Mouse (Mus musculus): ENCODE results near the gene Ccdc92. TPM values are rescaled to one million over a fixed set of nuclear protein-coding genes. Genes with fewer than 3 reads are reported as not detected.

The Ccdc92 gene
- polyA plus RNA-seq, 1 experiment = 3.9 TPM

- no peak for TF ChIP-seq GATA1 (IDR thresholded peaks at IDR 0.05; ENCODE audit: low read length)
Observed at GRCm38 (mm10) chr5:124873096-124873495, 10.9 kb upstream of the Ccdc92 start.

GRCm38 (mm10) chr5:124872033-124872432, 9.8 kb upstream of the Ccdc92 start:
- TF ChIP-seq GATA1 (IDR thresholded peaks at IDR 0.05; ENCODE audit: low read length) = no peak

- no peak for TF ChIP-seq GATA1 (IDR thresholded peaks at IDR 0.05; ENCODE audit: low read length)
Observed at GRCm38 (mm10) chr5:124868981-124869380, 6.8 kb upstream of the Ccdc92 start.

GRCm38 (mm10) chr5:124862871-124863741, 882 bp upstream of the Ccdc92 start:
- no peak for TF ChIP-seq GATA1 (IDR thresholded peaks at IDR 0.05; ENCODE audit: low read length)

- no peak for TF ChIP-seq GATA1 (IDR thresholded peaks at IDR 0.05; ENCODE audit: low read length)
Observed at GRCm38 (mm10) chr5:124861463-124861862, 761 bp downstream of the Ccdc92 start.

- TF ChIP-seq GATA1 (IDR thresholded peaks at IDR 0.05; ENCODE audit: low read length) = no peak
Observed at GRCm38 (mm10) chr5:124860013-124860412, 2.2 kb downstream of the Ccdc92 start.

GRCm38 (mm10) chr5:124854202-124854601, 8.0 kb downstream of the Ccdc92 start:
- no peak for TF ChIP-seq GATA1 (IDR thresholded peaks at IDR 0.05; ENCODE audit: low read length)

GRCm38 (mm10) chr5:124853079-124853478, 9.1 kb downstream of the Ccdc92 start:
- TF ChIP-seq GATA1 (IDR thresholded peaks at IDR 0.05; ENCODE audit: low read length) = no peak

- no peak for TF ChIP-seq GATA1 (IDR thresholded peaks at IDR 0.05; ENCODE audit: low read length)
Observed at GRCm38 (mm10) chr5:124852294-124852693, 9.9 kb downstream of the Ccdc92 start.

- TF ChIP-seq GATA1 (IDR thresholded peaks at IDR 0.05; ENCODE audit: low read length) = no peak
Observed at GRCm38 (mm10) chr5:124851572-124851971, 10.7 kb downstream of the Ccdc92 start.

- TF ChIP-seq GATA1 (IDR thresholded peaks at IDR 0.05; ENCODE audit: low read length) = no peak
Observed at GRCm38 (mm10) chr5:124848994-124849393, 13.2 kb downstream of the Ccdc92 start.

- no peak for TF ChIP-seq GATA1 (IDR thresholded peaks at IDR 0.05; ENCODE audit: low read length)
Observed at GRCm38 (mm10) chr5:124847014-124847413, 15.2 kb downstream of the Ccdc92 start.

GRCm38 (mm10) chr5:124844929-124845328, 17.3 kb downstream of the Ccdc92 start:
- TF ChIP-seq GATA1 (IDR thresholded peaks at IDR 0.05; ENCODE audit: low read length) = no peak

- no peak for TF ChIP-seq GATA1 (IDR thresholded peaks at IDR 0.05; ENCODE audit: low read length)
Observed at GRCm38 (mm10) chr5:124843386-124843785, 18.8 kb downstream of the Ccdc92 start.

GRCm38 (mm10) chr5:124840669-124841068, 21.6 kb downstream of the Ccdc92 start:
- TF ChIP-seq GATA1 (IDR thresholded peaks at IDR 0.05; ENCODE audit: low read length) = no peak

- no peak for TF ChIP-seq GATA1 (IDR thresholded peaks at IDR 0.05; ENCODE audit: low read length)
Observed at GRCm38 (mm10) chr5:124840202-124840601, 22.0 kb downstream of the Ccdc92 start.

GRCm38 (mm10) chr5:124836621-124837020, 25.6 kb downstream of the Ccdc92 start:
- no peak for TF ChIP-seq GATA1 (IDR thresholded peaks at IDR 0.05; ENCODE audit: low read length)

Data from G1E-ER4 (cell line).